Mouse (Mus musculus): ENCODE results near the gene Hoxc5. TPM values are rescaled to one million over a fixed set of nuclear protein-coding genes. Genes with fewer than 3 reads are reported as not detected.
A peak's percentile ranks its signal among the peaks of the same experiment; 100 is the strongest.

Hoxc5 gene
- polyA plus RNA-seq, 1 experiment from 2014 or later, result 37.3 TPM

DNA sequence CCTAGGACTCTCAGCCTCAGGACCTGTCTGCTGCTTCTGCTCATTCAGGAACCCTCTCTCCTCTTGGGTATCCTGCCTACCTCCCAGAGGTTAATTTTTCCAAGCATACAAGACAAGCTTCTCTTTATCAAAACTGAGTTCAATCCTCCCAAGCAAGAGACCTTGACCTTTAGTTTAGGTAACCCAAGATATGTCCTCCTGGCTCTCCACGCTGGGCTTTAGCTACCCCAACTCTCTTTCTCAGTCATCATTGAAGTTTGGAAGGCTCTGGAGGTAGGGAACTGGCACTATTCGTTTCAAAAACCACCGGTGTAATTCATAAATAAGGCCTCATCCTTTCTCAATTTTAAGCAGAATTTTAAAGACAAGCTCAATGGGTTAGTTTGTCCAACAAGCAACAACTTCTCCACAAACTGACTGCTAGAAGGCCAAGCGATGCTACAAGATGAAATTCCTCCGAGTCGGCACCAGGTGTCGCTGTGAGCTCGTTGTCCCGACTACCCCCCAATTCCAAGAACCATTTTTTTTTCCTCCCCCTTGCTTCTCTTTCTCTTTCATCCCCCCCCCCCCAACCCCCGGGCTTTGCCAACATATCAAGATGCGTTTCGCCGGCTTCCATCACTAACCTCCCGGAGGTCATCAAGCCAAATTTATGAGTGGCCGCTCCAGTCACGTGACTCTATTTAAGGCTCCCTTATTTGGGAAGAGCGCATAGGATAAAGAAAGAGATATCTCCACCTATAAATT, 46.2 kb downstream of the Hoxc5 start:
- Histone ChIP-seq H3K9ac (ENCODE audit: low read length) (peak overlapping the region; percentile 95), H3K9me3 (ENCODE audit: control insufficient read depth, low read length) (no peaks in the 10 kb centered on the region), H3K4me2 (ENCODE audit: low read depth) (peak overlapping the region; percentile 99), H3K27me3 (ENCODE audit: control insufficient read depth, insufficient read depth, low read length) (no peaks in the 10 kb centered on the region), H3K27ac (ENCODE audit: low read depth, low read length) (peak overlapping the region; percentile 99), H3K4me3 (ENCODE audit: low read depth, low read length) (peak overlapping the region; percentile 61), H3K36me3 (ENCODE audit: control insufficient read depth, insufficient read depth, low read length) (no peaks in the 10 kb centered on the region; the same call in 1 of the 2 replicates), H3K4me1 (ENCODE audit: control insufficient read depth, insufficient read depth, low read length) (peaks cover 52% of the 10 kb centered on the region)
- ATAC-seq (ENCODE audit: insufficient read depth, low FRiP score, low TSS enrichment), result no peak
- DNase-seq (ENCODE audit: low spot score), result peak; percentile 84
- WGBS, result 4% methylated on average over 17 of the region's 17 CpGs

DNA sequence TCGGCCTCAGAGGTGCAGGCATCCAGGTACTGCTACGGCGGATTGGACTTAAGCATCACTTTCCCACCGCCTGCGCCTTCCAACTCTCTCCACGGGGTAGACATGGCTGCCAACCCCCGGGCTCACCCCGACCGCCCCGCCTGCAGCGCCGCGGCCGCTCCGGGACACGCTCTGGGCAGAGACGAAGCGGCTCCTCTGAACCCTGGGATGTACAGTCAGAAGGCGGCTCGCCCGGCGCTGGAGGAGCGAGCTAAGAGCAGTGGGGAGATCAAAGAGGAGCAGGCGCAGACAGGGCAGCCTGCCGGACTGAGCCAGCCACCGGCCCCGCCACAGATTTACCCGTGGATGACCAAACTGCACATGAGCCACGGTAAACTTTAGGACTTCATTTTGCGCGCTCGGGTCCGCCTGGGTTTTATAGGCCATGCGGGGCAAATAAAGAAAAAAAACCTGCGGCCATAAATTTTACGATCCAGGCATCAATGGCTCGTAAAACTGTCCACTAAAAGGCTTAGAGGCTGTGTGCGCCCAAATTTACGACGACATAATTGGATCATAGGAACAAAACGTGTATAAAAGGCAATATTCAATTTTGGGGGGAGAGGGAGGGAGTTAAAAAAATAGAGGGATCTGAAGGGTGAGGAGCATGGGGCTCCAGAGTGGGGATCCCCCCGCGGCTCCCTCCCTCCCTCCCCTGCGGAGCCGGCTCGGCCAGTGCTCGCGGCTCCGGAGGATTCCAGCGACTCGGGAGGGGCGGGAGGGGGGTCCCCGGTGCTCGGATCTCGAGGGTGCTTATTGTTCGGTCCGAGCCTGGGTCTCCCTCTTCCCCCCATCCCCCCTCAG, 47.1 kb downstream of the Hoxc5 start:
- Histone ChIP-seq H3K9me3 (ENCODE audit: control insufficient read depth, low read length) (no peaks in the 10 kb centered on the region), H3K36me3 (ENCODE audit: control insufficient read depth, insufficient read depth, low read length) (no peaks in the 10 kb centered on the region; the same call in 1 of the 2 replicates), H3K4me3 (ENCODE audit: low read depth, low read length) (peak overlapping the region; percentile 61), H3K4me1 (ENCODE audit: control insufficient read depth, insufficient read depth, low read length) (peaks cover 57% of the 10 kb centered on the region), H3K27ac (ENCODE audit: low read depth, low read length) (peak overlapping the region; percentile 99), H3K9ac (ENCODE audit: low read length) (peak overlapping the region; percentile 90), H3K27me3 (ENCODE audit: control insufficient read depth, insufficient read depth, low read length) (no peaks in the 10 kb centered on the region), H3K4me2 (ENCODE audit: low read depth) (peak overlapping the region; percentile 99)
- WGBS, result under 1% methylated on average over 49 of the region's 57 CpGs
- ATAC-seq (ENCODE audit: insufficient read depth, low FRiP score, low TSS enrichment), result peak; percentile 77
- DNase-seq (ENCODE audit: low spot score), result peak; percentile 85

DNA sequence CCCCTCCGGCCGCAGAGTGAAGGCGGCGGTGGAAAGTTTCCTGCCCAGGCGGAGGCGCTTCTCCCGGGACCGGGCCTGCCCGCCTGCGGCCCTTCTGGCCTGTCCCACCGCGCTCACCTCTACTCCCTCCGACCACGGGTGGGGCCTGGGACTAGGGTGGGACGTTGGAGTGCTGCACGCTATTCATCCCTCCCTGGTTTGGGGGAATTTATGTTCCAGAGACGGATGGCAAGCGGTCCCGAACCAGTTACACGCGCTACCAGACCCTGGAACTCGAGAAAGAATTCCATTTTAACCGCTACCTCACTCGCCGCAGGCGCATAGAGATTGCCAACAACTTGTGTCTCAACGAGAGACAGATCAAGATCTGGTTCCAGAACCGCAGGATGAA, 47.8 kb downstream of the Hoxc5 start:
- Histone ChIP-seq H3K4me1 (ENCODE audit: control insufficient read depth, insufficient read depth, low read length) (peaks cover 64% of the 10 kb centered on the region), H3K27ac (ENCODE audit: low read depth, low read length) (peak overlapping the region; percentile 99), H3K9ac (ENCODE audit: low read length) (peak overlapping the region; percentile 90), H3K36me3 (ENCODE audit: control insufficient read depth, insufficient read depth, low read length) (no peaks in the 10 kb centered on the region; the same call in 1 of the 2 replicates), H3K4me3 (ENCODE audit: low read depth, low read length) (peak overlapping the region; percentile 61), H3K4me2 (ENCODE audit: low read depth) (peak overlapping the region; percentile 99), H3K9me3 (ENCODE audit: control insufficient read depth, low read length) (no peaks in the 10 kb centered on the region), H3K27me3 (ENCODE audit: control insufficient read depth, insufficient read depth, low read length) (no peaks in the 10 kb centered on the region)
- DNase-seq (ENCODE audit: low spot score), result no peak
- WGBS, result under 1% methylated on average over 28 of the region's 28 CpGs
- no peak; the same call in 1 of the 2 replicates for ATAC-seq (ENCODE audit: insufficient read depth, low FRiP score, low TSS enrichment)

DNA sequence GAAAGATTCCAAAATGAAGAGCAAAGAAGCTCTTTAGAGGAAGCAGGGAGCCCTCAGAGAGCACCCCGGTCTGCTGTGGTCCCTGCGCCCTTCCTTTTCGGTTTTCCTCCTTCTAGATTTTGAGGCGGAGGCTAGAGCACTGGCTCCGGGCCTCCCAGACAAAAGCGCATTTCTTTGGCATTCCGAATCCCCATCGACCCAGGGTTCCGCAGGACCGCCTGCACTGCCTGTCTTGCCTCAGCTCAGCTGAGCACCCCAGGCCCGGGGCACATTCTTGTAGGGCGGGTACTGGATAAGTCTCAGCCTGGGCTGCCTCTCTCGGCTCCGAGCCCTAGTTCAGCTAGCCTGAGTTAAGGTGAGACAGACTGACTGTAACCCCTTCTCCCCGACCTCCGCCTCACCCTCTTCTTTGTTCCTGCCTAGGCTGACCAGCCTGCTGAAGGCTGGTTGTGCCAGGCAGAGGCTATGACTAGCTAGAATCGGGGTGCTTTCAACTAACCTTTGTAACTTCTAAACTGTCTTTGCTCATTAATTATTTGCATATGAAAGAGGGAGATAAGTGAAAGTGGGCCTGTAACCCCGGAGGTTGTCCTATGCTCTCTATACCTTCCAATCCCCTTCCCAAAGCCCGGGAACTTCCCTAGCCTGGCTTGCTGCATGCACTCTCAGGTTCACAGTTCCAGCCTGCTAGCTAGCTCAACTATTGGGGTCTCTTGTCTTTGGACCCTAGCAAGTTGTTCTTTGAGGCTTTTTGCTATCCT, 48.3 kb downstream of the Hoxc5 start:
- Histone ChIP-seq H3K36me3 (ENCODE audit: control insufficient read depth, insufficient read depth, low read length) (no peaks in the 10 kb centered on the region; the same call in 1 of the 2 replicates), H3K4me1 (ENCODE audit: control insufficient read depth, insufficient read depth, low read length) (peaks cover 62% of the 10 kb centered on the region), H3K9me3 (ENCODE audit: control insufficient read depth, low read length) (no peaks in the 10 kb centered on the region), H3K27ac (ENCODE audit: low read depth, low read length) (peak overlapping the region; percentile 99), H3K9ac (ENCODE audit: low read length) (peak overlapping the region; percentile 90), H3K27me3 (ENCODE audit: control insufficient read depth, insufficient read depth, low read length) (no peaks in the 10 kb centered on the region), H3K4me2 (ENCODE audit: low read depth) (peak overlapping the region; percentile 99), H3K4me3 (ENCODE audit: low read depth, low read length) (peak overlapping the region; percentile 61)
- 2% methylated on average over 19 of the region's 19 CpGs for WGBS
- no peak for ATAC-seq (ENCODE audit: insufficient read depth, low FRiP score, low TSS enrichment)
- no peak for DNase-seq (ENCODE audit: low spot score)

DNA sequence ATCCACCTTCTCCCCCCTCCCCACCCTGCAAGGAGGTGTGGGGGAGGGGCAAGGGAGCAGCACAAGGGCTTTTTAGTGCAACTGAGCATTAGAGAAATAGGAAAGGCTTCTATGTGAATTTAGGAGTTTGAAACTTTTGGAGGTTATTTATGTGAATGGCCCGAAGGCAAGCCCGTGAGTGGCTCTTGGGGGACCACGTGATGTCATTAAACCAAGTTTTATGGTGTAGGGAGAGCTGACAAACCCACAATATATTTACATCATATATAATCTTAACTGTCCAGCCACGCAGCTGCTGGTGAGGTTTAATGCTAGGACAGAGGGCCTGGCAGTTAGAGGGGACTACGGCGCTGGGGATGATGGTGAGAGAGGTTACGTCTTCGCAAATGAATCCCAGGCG, 51.4 kb downstream of the Hoxc5 start, which contains the start of gene Hoxc4:
Gene Hoxc4 (plus strand): TSS at position 299 of the 400 bp plus-strand sequence.
- Histone ChIP-seq H3K27ac (ENCODE audit: low read depth, low read length) (peak within 1 kb of the TSS; percentile 99), H3K27me3 (ENCODE audit: control insufficient read depth, insufficient read depth, low read length) (no peaks in the 10 kb centered on the region), H3K4me2 (ENCODE audit: low read depth) (peak within 1 kb of the TSS; percentile 99), H3K9me3 (ENCODE audit: control insufficient read depth, low read length) (no peaks in the 10 kb centered on the region), H3K4me1 (ENCODE audit: control insufficient read depth, insufficient read depth, low read length) (peaks cover 52% of the 10 kb centered on the region), H3K36me3 (ENCODE audit: control insufficient read depth, insufficient read depth, low read length) (no peaks in the 10 kb centered on the region), H3K9ac (ENCODE audit: low read length) (peak within 1 kb of the TSS; percentile 90), H3K4me3 (ENCODE audit: low read depth, low read length) (peak within 1 kb of the TSS; percentile 61)
- WGBS, result 5% methylated on average over 9 of the region's 9 CpGs
- ATAC-seq (ENCODE audit: insufficient read depth, low FRiP score, low TSS enrichment), result peak; percentile 33; the same call in 1 of the 2 replicates
- peak; percentile 54 for DNase-seq (ENCODE audit: low spot score)

DNA sequence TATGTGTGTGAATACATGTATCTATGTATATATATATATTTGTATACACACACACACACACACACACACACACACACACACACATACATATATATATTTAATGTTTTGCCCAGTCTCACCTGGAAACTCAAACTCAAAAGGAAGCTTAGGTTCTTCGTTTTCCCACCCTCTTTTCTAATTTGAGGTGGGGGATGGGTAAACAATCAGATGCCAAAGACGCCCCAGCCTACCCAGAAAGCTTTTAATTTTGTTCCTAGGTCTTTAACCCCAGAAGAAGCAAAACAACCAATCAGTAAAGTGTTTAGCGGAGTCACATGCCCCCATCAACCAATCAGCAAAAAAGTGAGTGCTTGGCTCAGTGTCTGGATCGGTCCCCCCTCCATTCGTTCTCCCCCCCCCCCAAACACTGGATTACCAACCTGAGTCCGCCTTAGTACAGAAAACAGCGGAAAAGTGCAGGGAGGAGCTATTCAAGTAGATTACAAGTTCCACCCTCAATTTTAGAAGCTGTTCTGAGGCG, 53.7 kb downstream of the Hoxc5 start:
- DNase-seq (ENCODE audit: low spot score) (peak; percentile 43), ATAC-seq (ENCODE audit: insufficient read depth, low FRiP score, low TSS enrichment) (no peak)
- H3K9ac ChIP-seq (ENCODE audit: low read length), result peak overlapping the region; percentile 19
- peak overlapping the region; percentile 39; the same call in 1 of the 2 replicates for H3K27ac ChIP-seq (ENCODE audit: low read depth, low read length)
- H3K27me3 ChIP-seq (ENCODE audit: control insufficient read depth, insufficient read depth, low read length), result no peaks in the 10 kb centered on the region
- WGBS, result 2% methylated on average over 8 of the region's 8 CpGs
- H3K36me3 ChIP-seq (ENCODE audit: control insufficient read depth, insufficient read depth, low read length), result no peaks in the 10 kb centered on the region
- peak overlapping the region; percentile 99 for H3K4me2 ChIP-seq (ENCODE audit: low read depth)
- peaks cover 60% of the 10 kb centered on the region for H3K4me1 ChIP-seq (ENCODE audit: control insufficient read depth, insufficient read depth, low read length)
- H3K4me3 ChIP-seq (ENCODE audit: low read depth, low read length), result peak overlapping the region; percentile 61
- no peaks in the 10 kb centered on the region for H3K9me3 ChIP-seq (ENCODE audit: control insufficient read depth, low read length)

DNA sequence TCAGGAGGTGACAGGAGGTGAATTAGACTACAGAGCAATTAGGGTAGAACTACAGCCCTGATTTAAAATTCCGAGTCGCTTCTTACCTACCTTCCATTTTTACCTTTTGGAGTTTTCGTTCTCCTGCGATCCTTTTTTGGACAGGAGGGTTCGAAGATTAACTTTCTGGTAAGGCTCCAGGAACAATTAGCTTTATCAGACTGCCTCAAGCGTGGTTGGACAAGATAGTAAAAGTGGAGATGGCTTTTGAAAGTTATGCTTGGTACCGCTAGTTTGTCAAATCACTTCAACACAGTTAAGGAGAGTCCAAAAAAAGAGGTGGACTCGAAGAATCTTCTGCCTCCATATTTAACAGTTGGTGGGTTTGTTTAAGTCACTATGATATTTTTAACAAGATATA, 54.3 kb downstream of the Hoxc5 start:
- Histone ChIP-seq H3K4me3 (ENCODE audit: low read depth, low read length) (peak overlapping the region; percentile 61), H3K27ac (ENCODE audit: low read depth, low read length) (peak overlapping the region; percentile 39; the same call in 1 of the 2 replicates), H3K9me3 (ENCODE audit: control insufficient read depth, low read length) (no peaks in the 10 kb centered on the region), H3K9ac (ENCODE audit: low read length) (peak overlapping the region; percentile 19), H3K4me2 (ENCODE audit: low read depth) (peak overlapping the region; percentile 99), H3K36me3 (ENCODE audit: control insufficient read depth, insufficient read depth, low read length) (no peaks in the 10 kb centered on the region), H3K27me3 (ENCODE audit: control insufficient read depth, insufficient read depth, low read length) (no peaks in the 10 kb centered on the region), H3K4me1 (ENCODE audit: control insufficient read depth, insufficient read depth, low read length) (peaks cover 60% of the 10 kb centered on the region)
- peak; percentile 11 for DNase-seq (ENCODE audit: low spot score)
- ATAC-seq (ENCODE audit: insufficient read depth, low FRiP score, low TSS enrichment), result no peak
- 9% methylated on average over 8 of the region's 8 CpGs for WGBS

DNA sequence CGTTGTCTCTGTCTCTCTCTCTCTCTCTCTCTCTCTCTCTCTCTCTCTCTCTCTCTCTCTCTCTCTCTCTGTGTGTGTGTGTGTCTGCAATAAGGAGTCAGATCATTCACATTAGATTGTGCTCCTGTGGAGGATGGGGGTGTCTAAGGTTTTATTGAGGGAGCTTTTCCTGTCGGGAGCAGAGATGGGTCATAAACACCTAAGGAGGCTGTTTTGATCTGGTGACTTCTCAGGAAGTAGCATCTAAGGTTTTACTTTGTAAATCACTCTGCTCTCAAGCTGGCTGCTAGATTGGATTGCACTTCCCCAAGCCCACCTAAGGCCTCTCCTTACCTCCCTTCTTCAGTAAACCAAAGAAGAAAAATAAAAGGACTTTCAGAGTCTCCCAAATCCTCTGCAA, 56.9 kb downstream of the Hoxc5 start:
- H3K27ac ChIP-seq (ENCODE audit: low read depth, low read length), result peak overlapping the region; percentile 30; the same call in 1 of the 2 replicates
- peaks cover 51% of the 10 kb centered on the region for H3K4me1 ChIP-seq (ENCODE audit: control insufficient read depth, insufficient read depth, low read length)
- no peaks in the 10 kb centered on the region for H3K27me3 ChIP-seq (ENCODE audit: control insufficient read depth, insufficient read depth, low read length)
- peak; percentile 15 for DNase-seq (ENCODE audit: low spot score)
- 2% methylated on average over 2 of the region's 2 CpGs for WGBS
- H3K4me3 ChIP-seq (ENCODE audit: low read depth, low read length), result peak overlapping the region; percentile 61
- H3K4me2 ChIP-seq (ENCODE audit: low read depth), result peak overlapping the region; percentile 99
- peak overlapping the region; percentile 99 for H3K9ac ChIP-seq (ENCODE audit: low read length)
- no peaks in the 10 kb centered on the region for H3K36me3 ChIP-seq (ENCODE audit: control insufficient read depth, insufficient read depth, low read length)
- no peak for ATAC-seq (ENCODE audit: insufficient read depth, low FRiP score, low TSS enrichment)
- H3K9me3 ChIP-seq (ENCODE audit: control insufficient read depth, low read length), result no peaks in the 10 kb centered on the region
